Mouse (Mus musculus): ENCODE data around the gene Tbc1d2b. TPM values are rescaled to one million over a fixed set of nuclear protein-coding genes. Genes with fewer than 3 reads are reported as not detected.

The Tbc1d2b gene
- polyA plus RNA-seq, 2 experiments = 6.5 to 9.8 TPM

GRCm38 (mm10) chr9:90166615-90167014 is 104.0 kb downstream of the Tbc1d2b start:
- Histone ChIP-seq H3K4me1 (replicated peaks; ENCODE audit: control insufficient read depth in 2 of 2, insufficient read depth in 2 of 2, low read length in 1 of 2) (0 out of 4 replicates have a peak, but pooled peaks cover 0 to 3% of the 10 kb centered on the region in 2 experiments), H3K9me3 (ENCODE audit: control insufficient read depth, low read length) (no peaks in the 10 kb centered on the region), H3K36me3 (replicated peaks; ENCODE audit: control insufficient read depth, insufficient read depth, low read depth) (no peaks in the 10 kb centered on the region), H3K4me2 (ENCODE audit: low read depth) (no peak overlapping the region), H3K27me3 (ENCODE audit: control insufficient read depth, insufficient read depth, low read length) (peaks cover 24% of the 10 kb centered on the region), H3K4me3 (ENCODE audit: insufficient read depth in 1 of 2, low read depth in 2 of 2, low read length in 2 of 2) (no peak overlapping the region), H3K27ac (no peak overlapping the region), H3K9ac (replicated peaks) (no peak overlapping the region)
- DNase-seq (ENCODE audit: low read depth in 3 of 3, low spot score in 3 of 3) = no peak
- 61% methylated on average over 5 of the region's 5 CpGs for WGBS (ENCODE audit: insufficient replicate concordance)
- ATAC-seq (ENCODE audit: insufficient read depth) = no peak
- TF ChIP-seq CTCF (IDR thresholded peaks at IDR 0.05; ENCODE audit: low read depth) (no peak), EP300 (IDR thresholded peaks at IDR 0.05; ENCODE audit: low read depth) (no peak)

- Histone ChIP-seq H3K27ac (no peak overlapping the region), H3K9me3 (ENCODE audit: control insufficient read depth, low read length) (no peaks in the 10 kb centered on the region), H3K4me3 (ENCODE audit: insufficient read depth in 1 of 2, low read depth in 2 of 2, low read length in 2 of 2) (no peak overlapping the region), H3K27me3 (ENCODE audit: control insufficient read depth, insufficient read depth, low read length) (peaks cover 24% of the 10 kb centered on the region), H3K4me1 (replicated peaks; ENCODE audit: control insufficient read depth in 2 of 2, insufficient read depth in 2 of 2, low read length in 1 of 2) (0 out of 4 replicates have a peak, but pooled peaks cover 0 to 3% of the 10 kb centered on the region in 2 experiments), H3K9ac (replicated peaks) (no peak overlapping the region), H3K4me2 (ENCODE audit: low read depth) (no peak overlapping the region), H3K36me3 (replicated peaks; ENCODE audit: control insufficient read depth, insufficient read depth, low read depth) (no peaks in the 10 kb centered on the region)
- WGBS (ENCODE audit: insufficient replicate concordance) = 52% methylated on average over 4 of the region's 4 CpGs
- TF ChIP-seq CTCF (IDR thresholded peaks at IDR 0.05; ENCODE audit: low read depth) = no peak
- DNase-seq (ENCODE audit: low read depth in 3 of 3, low spot score in 3 of 3) = no peak
- no peak for ATAC-seq (ENCODE audit: insufficient read depth)
Observed at GRCm38 (mm10) chr9:90165590-90165989, 105.0 kb downstream of the Tbc1d2b start.

- no peaks in the 10 kb centered on the region for H3K9me3 ChIP-seq (ENCODE audit: control insufficient read depth, low read length)
- DNase-seq (ENCODE audit: low read depth in 3 of 3, low spot score in 3 of 3) (no peak), ATAC-seq (ENCODE audit: insufficient read depth) (no peak)
- no peak overlapping the region for H3K4me3 ChIP-seq (ENCODE audit: insufficient read depth in 1 of 2, low read depth in 2 of 2, low read length in 2 of 2)
- peaks cover 24% of the 10 kb centered on the region for H3K27me3 ChIP-seq (ENCODE audit: control insufficient read depth, insufficient read depth, low read length)
- WGBS (ENCODE audit: insufficient replicate concordance) = 63% methylated on average over 4 of the region's 4 CpGs
- H3K27ac ChIP-seq = no peak overlapping the region
- TF ChIP-seq CTCF (IDR thresholded peaks at IDR 0.05; ENCODE audit: low read depth) (peak; percentile 15; the same call in 1 of the 2 replicates), EP300 (IDR thresholded peaks at IDR 0.05; ENCODE audit: low read depth) (no peak)
- H3K36me3 ChIP-seq (replicated peaks; ENCODE audit: control insufficient read depth, insufficient read depth, low read depth) = no peaks in the 10 kb centered on the region
- 0 out of 4 replicates have a peak, but pooled peaks cover 0 to 3% of the 10 kb centered on the region in 2 experiments for H3K4me1 ChIP-seq (replicated peaks; ENCODE audit: control insufficient read depth in 2 of 2, insufficient read depth in 2 of 2, low read length in 1 of 2)
- no peak overlapping the region for H3K4me2 ChIP-seq (ENCODE audit: low read depth)
- H3K9ac ChIP-seq (replicated peaks) = no peak overlapping the region
Observed at GRCm38 (mm10) chr9:90164670-90165453, 105.7 kb downstream of the Tbc1d2b start.

DNA sequence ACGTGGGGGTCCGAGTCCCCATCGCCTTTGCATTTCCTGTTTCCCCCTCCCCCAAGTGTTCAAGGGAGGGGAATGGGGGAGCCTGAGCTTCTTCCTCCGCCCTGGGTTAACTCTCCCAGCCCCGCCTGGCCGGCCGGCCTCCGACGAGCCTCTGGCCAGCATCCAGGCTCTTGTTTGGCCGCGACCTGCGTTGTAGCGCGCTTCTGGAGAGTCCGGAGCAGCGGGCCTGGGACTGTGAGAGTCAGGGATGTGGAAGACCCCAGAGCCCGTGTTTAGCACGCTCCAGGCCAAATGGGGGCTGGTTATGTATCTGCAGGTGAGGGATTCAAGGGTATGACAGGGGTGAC is 106.9 kb downstream of the Tbc1d2b start:
- no peaks in the 10 kb centered on the region for H3K9me3 ChIP-seq (ENCODE audit: control insufficient read depth, low read length)
- H3K9ac ChIP-seq (replicated peaks) = no peak overlapping the region
- H3K4me3 ChIP-seq (ENCODE audit: insufficient read depth in 1 of 2, low read depth in 2 of 2, low read length in 2 of 2) = peak overlapping the region; percentile 54 to 59
- no peaks in the 10 kb centered on the region for H3K36me3 ChIP-seq (replicated peaks; ENCODE audit: control insufficient read depth, insufficient read depth, low read depth)
- ATAC-seq (ENCODE audit: insufficient read depth) (peak; percentile 9; the same call in 1 of the 2 replicates), DNase-seq (ENCODE audit: low read depth in 3 of 3, low spot score in 3 of 3) (no peak)
- H3K4me2 ChIP-seq (ENCODE audit: low read depth) = peak overlapping the region; percentile 70
- H3K27me3 ChIP-seq (ENCODE audit: control insufficient read depth, insufficient read depth, low read length) = peaks cover 24% of the 10 kb centered on the region
- TF ChIP-seq CTCF (IDR thresholded peaks at IDR 0.05; ENCODE audit: low read depth) (no peak), EP300 (IDR thresholded peaks at IDR 0.05; ENCODE audit: low read depth) (no peak)
- H3K27ac ChIP-seq = no peak overlapping the region
- WGBS (ENCODE audit: insufficient replicate concordance) = 2% methylated on average over 18 of the region's 18 CpGs
- H3K4me1 ChIP-seq (replicated peaks; ENCODE audit: control insufficient read depth in 2 of 2, insufficient read depth in 2 of 2, low read length in 1 of 2) = 0 out of 4 replicates have a peak, but pooled peaks cover 0 to 3% of the 10 kb centered on the region in 2 experiments

GRCm38 (mm10) chr9:90162926-90163748 is 107.5 kb downstream of the Tbc1d2b start, which contains the start of gene Adamts7:
Gene Adamts7, plus strand, starts transcription at chr9:90163069.
- DNase-seq (ENCODE audit: low read depth in 3 of 3, low spot score in 3 of 3) = no peak
- TF ChIP-seq CTCF (IDR thresholded peaks at IDR 0.05; ENCODE audit: low read depth) (no peak), EP300 (IDR thresholded peaks at IDR 0.05; ENCODE audit: low read depth) (no peak)
- Histone ChIP-seq H3K27me3 (ENCODE audit: control insufficient read depth, insufficient read depth, low read length) (peaks cover 24% of the 10 kb centered on the region), H3K9ac (replicated peaks) (no peak within 1 kb of the TSS), H3K4me3 (ENCODE audit: insufficient read depth in 1 of 2, low read depth in 2 of 2, low read length in 2 of 2) (peak within 1 kb of the TSS; percentile 54 to 59), H3K9me3 (ENCODE audit: control insufficient read depth, low read length) (no peaks in the 10 kb centered on the region), H3K36me3 (replicated peaks; ENCODE audit: control insufficient read depth, insufficient read depth, low read depth) (no peaks in the 10 kb centered on the region), H3K27ac (no peak within 1 kb of the TSS), H3K4me2 (ENCODE audit: low read depth) (peak within 1 kb of the TSS; percentile 70), H3K4me1 (replicated peaks; ENCODE audit: control insufficient read depth in 2 of 2, insufficient read depth in 2 of 2, low read length in 1 of 2) (0 out of 4 replicates have a peak, but pooled peaks cover 0 to 3% of the 10 kb centered on the region in 2 experiments)
- WGBS (ENCODE audit: insufficient replicate concordance) = under 1% methylated on average over 60 of the region's 60 CpGs
- ATAC-seq (ENCODE audit: insufficient read depth) = peak; percentile 27; the same call in 1 of the 2 replicates

Data from liver, embryonic 14.5 days (tissue).